Mouse (Mus musculus) liver, postnatal 0 days (tissue): ENCODE measurements around the gene Vps41. TPM values are rescaled to one million over a fixed set of nuclear protein-coding genes. Genes with fewer than 3 reads are reported as not detected.
A peak's percentile ranks its signal among the peaks of the same experiment; 100 is the strongest.

Experiments
- ATAC-seq: fragments of 200-750 bp; cut with Nextera tagmentation; 2 replicates; pipeline ENCODE4 v1.8.0; 2017; ENCODE audit warnings: mild to moderate bottlenecking, moderate library complexity
- DNase-seq: peaks from one replicate; pipeline ENCODE4 v3.0.0-alpha.2; 2016
- H3K27ac ChIP-seq: fragments of 300-500 bp; sonication (generic); 2 replicates; pipeline ENCODE4 v1.5.1; 2014; ENCODE audit warnings: antibody characterized with exemption, moderate library complexity, mild to moderate bottlenecking, low read depth
- H3K27me3 ChIP-seq: fragments of 300-500 bp; sonication (generic); 2 replicates; pipeline ENCODE4 v1.6.1; 2014; ENCODE audit warnings: low read length, control low read depth, mixed read lengths; ENCODE audit not compliant: insufficient read depth
- H3K36me3 ChIP-seq: fragments of 300-500 bp; sonication (generic); replicated peaks from 2 replicates; pipeline ENCODE4 v1.6.1; 2014; ENCODE audit warnings: mild to moderate bottlenecking, control low read depth, low read length, moderate library complexity, mixed read lengths; ENCODE audit not compliant: insufficient read depth
- H3K4me1 ChIP-seq: fragments of 300-500 bp; sonication (generic); 2 replicates; pipeline ENCODE4 v1.6.1; 2014; ENCODE audit warnings: antibody characterized with exemption, mild to moderate bottlenecking, control low read depth; ENCODE audit not compliant: insufficient read depth
- H3K4me2 ChIP-seq: fragments of 300-500 bp; sonication (generic); 2 replicates; pipeline ENCODE4 v1.6.1; 2014; ENCODE audit warnings: low read depth, mild to moderate bottlenecking, low read length, moderate library complexity, mixed read lengths
- H3K4me3 ChIP-seq: fragments of 300-500 bp; sonication (generic); 2 replicates; pipeline ENCODE4 v1.5.1; 2014; ENCODE audit warnings: low read depth, low read length
- H3K9ac ChIP-seq: fragments of 300-500 bp; sonication (generic); replicated peaks from 2 replicates; pipeline ENCODE4 v1.6.1; 2014; ENCODE audit warnings: mild to moderate bottlenecking, moderate library complexity
- H3K9me3 ChIP-seq: fragments of 300-500 bp; sonication (generic); 2 replicates; pipeline ENCODE4 v1.6.1; 2016; ENCODE audit warnings: mild to moderate bottlenecking, control low read depth, low read length, mixed read lengths
- CTCF ChIP-seq: sonication (generic); IDR thresholded peaks from 2 replicates; pipeline ENCODE4 v1.5.1; 2016; ENCODE audit warnings: antibody characterized with exemption, low read depth
- EP300 ChIP-seq: IDR thresholded peaks from 2 replicates; pipeline ENCODE4 v1.6.1; 2016; ENCODE audit warnings: antibody characterized with exemption, low read depth, mild to moderate bottlenecking
- WGBS: fragments of 180-500 bp; shearing (Covaris S2); extraction: QIAGEN DNeasy Blood & Tissue Kit; methylation state at CpG from one replicate; pipeline ENCODE4 v1.1.7; 2014; ENCODE audit not compliant: insufficient replicate concordance; 5-methylcytosine and 5-hydroxymethylcytosine counted together
- polyA plus RNA-seq: library from polyadenylated mRNA; unstranded; fragments of >200 nt; fragmentation: Nextera tagmentation; extraction: Ambion mirVana; gene quantifications from 2 replicates; pipeline ENCODE4 v1.2.1, GENCODE M21; 2015

Gene Vps41
- polyA plus RNA-seq, 1 experiment from 2014 or later: 17.0 TPM

GRCm38 (mm10) chr13:18809465-18809864 lies 92.4 kb downstream of the Vps41 start:
- Histone ChIP-seq H3K4me3 (no peak overlapping the region), H3K27ac (no peak overlapping the region), H3K27me3 (no peaks in the 10 kb centered on the region), H3K9ac (no peak overlapping the region), H3K4me1 (no peaks in the 10 kb centered on the region), H3K36me3 (peaks cover 8% of the 10 kb centered on the region; the same call in 1 of the 2 replicates), H3K4me2 (no peak overlapping the region), H3K9me3 (no peaks in the 10 kb centered on the region)
- DNase-seq: no peak
- no peak for TF ChIP-seq CTCF
- no peak for TF ChIP-seq EP300
- WGBS: 79% methylated on average over 4 of the region's 4 CpGs
- no peak for ATAC-seq

- Histone ChIP-seq H3K36me3 (peaks cover 8% of the 10 kb centered on the region; the same call in 1 of the 2 replicates), H3K4me1 (no peaks in the 10 kb centered on the region), H3K4me2 (no peak overlapping the region), H3K9me3 (no peaks in the 10 kb centered on the region), H3K27me3 (no peaks in the 10 kb centered on the region), H3K4me3 (no peak overlapping the region), H3K27ac (no peak overlapping the region), H3K9ac (no peak overlapping the region)
- ATAC-seq: no peak
- DNase-seq: peak; percentile 75
- peak; percentile 85 for TF ChIP-seq CTCF
- no peak for TF ChIP-seq EP300
- WGBS: 23% methylated on average over 11 of the region's 11 CpGs
These were observed 93.0 kb downstream of the Vps41 start for GRCm38 (mm10) chr13:18809978-18810675.

GRCm38 (mm10) chr13:18824420-18825123 lies 107.5 kb downstream of the Vps41 start:
- ATAC-seq (no peak), DNase-seq (no peak)
- TF ChIP-seq EP300: no peak
- no peak for TF ChIP-seq CTCF
- Histone ChIP-seq H3K9me3 (no peaks in the 10 kb centered on the region), H3K9ac (no peak overlapping the region), H3K4me2 (no peak overlapping the region), H3K4me1 (no peaks in the 10 kb centered on the region), H3K27ac (no peak overlapping the region), H3K4me3 (no peak overlapping the region), H3K36me3 (peaks cover 5% of the 10 kb centered on the region), H3K27me3 (no peaks in the 10 kb centered on the region)
- WGBS: 81% methylated on average over 10 of the region's 10 CpGs

- ATAC-seq (no peak), DNase-seq (no peak)
- Histone ChIP-seq H3K36me3 (peaks cover 3% of the 10 kb centered on the region), H3K4me3 (no peak overlapping the region), H3K9ac (no peak overlapping the region), H3K27ac (no peak overlapping the region), H3K9me3 (no peaks in the 10 kb centered on the region), H3K4me1 (no peaks in the 10 kb centered on the region), H3K4me2 (no peak overlapping the region), H3K27me3 (no peaks in the 10 kb centered on the region)
- TF ChIP-seq EP300 (no peak), CTCF (no peak)
- 72% methylated on average over 10 of the region's 10 CpGs for WGBS
These were observed 109.9 kb downstream of the Vps41 start for GRCm38 (mm10) chr13:18827029-18827428.

GRCm38 (mm10) chr13:18830486-18830885 lies 113.4 kb downstream of the Vps41 start:
- Histone ChIP-seq H3K36me3 (peaks cover 3% of the 10 kb centered on the region; the same call in 1 of the 2 replicates), H3K27me3 (no peaks in the 10 kb centered on the region), H3K9ac (no peak overlapping the region), H3K9me3 (no peaks in the 10 kb centered on the region), H3K4me3 (no peak overlapping the region), H3K4me2 (no peak overlapping the region), H3K4me1 (no peaks in the 10 kb centered on the region), H3K27ac (no peak overlapping the region)
- 83% methylated on average over 3 of the region's 3 CpGs for WGBS
- no peak for TF ChIP-seq EP300
- no peak for TF ChIP-seq CTCF
- no peak for ATAC-seq
- DNase-seq: no peak

GRCm38 (mm10) chr13:18839231-18839630 lies 122.1 kb downstream of the Vps41 start:
- H3K9ac ChIP-seq: no peak overlapping the region
- H3K4me2 ChIP-seq: no peak overlapping the region
- peaks cover 8% of the 10 kb centered on the region; the same call in 1 of the 2 replicates for H3K36me3 ChIP-seq
- TF ChIP-seq EP300 (no peak), CTCF (no peak)
- WGBS: 82% methylated on average over 4 of the region's 4 CpGs
- no peaks in the 10 kb centered on the region for H3K9me3 ChIP-seq
- no peak overlapping the region for H3K4me3 ChIP-seq
- no peak for DNase-seq
- H3K27me3 ChIP-seq: no peaks in the 10 kb centered on the region
- no peak for ATAC-seq
- H3K27ac ChIP-seq: no peak overlapping the region
- no peaks in the 10 kb centered on the region for H3K4me1 ChIP-seq
